Mouse (Mus musculus) lung, postnatal 0 days (tissue): ENCODE measurements around the gene Hist1h2ab. TPM values are rescaled to one million over a fixed set of nuclear protein-coding genes. Genes with fewer than 3 reads are reported as not detected.

Source experiments
- ATAC-seq: fragments of 200-750 bp; cut with Nextera tagmentation; 2 replicates; pipeline ENCODE4 v1.8.0; 2017; ENCODE audit warnings: moderate library complexity
- DNase-seq: peaks from one replicate; pipeline ENCODE4 v3.0.0-alpha.2; 2016; ENCODE audit warnings: low spot score
- H3K27ac ChIP-seq: fragments of 300-500 bp; sonication (generic); 2 replicates; pipeline ENCODE4 v1.5.1; 2014; ENCODE audit warnings: antibody characterized with exemption, mild to moderate bottlenecking, low read length, mixed read lengths
- H3K27me3 ChIP-seq: fragments of 300-500 bp; sonication (generic); replicated peaks from 2 replicates; pipeline ENCODE4 v1.6.1; 2014; ENCODE audit warnings: low read length, mixed read lengths; ENCODE audit not compliant: insufficient read depth
- H3K36me3 ChIP-seq: fragments of 300-500 bp; sonication (generic); 2 replicates; pipeline ENCODE4 v1.6.1; 2014; ENCODE audit warnings: low read length, mixed read lengths; ENCODE audit not compliant: insufficient read depth
- H3K4me1 ChIP-seq: fragments of 300-500 bp; sonication (generic); 2 replicates; pipeline ENCODE4 v1.6.1; 2014; ENCODE audit warnings: antibody characterized with exemption, low read depth, low read length, mixed read lengths; ENCODE audit not compliant: insufficient read depth
- H3K4me2 ChIP-seq: fragments of 300-500 bp; sonication (generic); replicated peaks from 2 replicates; pipeline ENCODE4 v1.6.1; 2014; ENCODE audit warnings: low read depth, mild to moderate bottlenecking, low read length, moderate library complexity, mixed read lengths
- H3K4me3 ChIP-seq: fragments of 300-500 bp; sonication (generic); 2 replicates; pipeline ENCODE4 v1.5.1; 2014; ENCODE audit warnings: low read depth, low read length
- H3K9ac ChIP-seq: fragments of 300-500 bp; sonication (generic); replicated peaks from 2 replicates; pipeline ENCODE4 v1.6.1; 2014; ENCODE audit warnings: low read depth, mild to moderate bottlenecking
- H3K9me3 ChIP-seq: fragments of 300-500 bp; sonication (generic); 2 replicates; pipeline ENCODE4 v1.6.1; 2016; ENCODE audit warnings: low read length, mixed read lengths
- CTCF ChIP-seq: IDR thresholded peaks from 2 replicates; pipeline ENCODE4 v1.5.1; 2016; ENCODE audit warnings: antibody characterized with exemption, mild to moderate bottlenecking
- EP300 ChIP-seq: IDR thresholded peaks from 2 replicates; pipeline ENCODE4 v1.6.1; 2016; ENCODE audit warnings: antibody characterized with exemption, mild to moderate bottlenecking, control low read depth
- WGBS: fragments of 180-500 bp; shearing (Covaris S2); extraction: QIAGEN DNeasy Blood & Tissue Kit; methylation state at CpG from one replicate; pipeline ENCODE4 v1.1.7; 2014; 5-methylcytosine and 5-hydroxymethylcytosine counted together
- polyA plus RNA-seq: library from polyadenylated mRNA; unstranded; fragments of >200 nt; fragmentation: Nextera tagmentation; extraction: Ambion mirVana; gene quantifications from 2 replicates; pipeline ENCODE4 v1.2.1, GENCODE M21; 2015

Gene Hist1h2ab
- polyA plus RNA-seq, 1 experiment from 2014 or later = 5.3 TPM

GRCm38 (mm10) chr13:23732156-23732804, 18.6 kb upstream of the Hist1h2ab start:
- ATAC-seq = 0 out of 2 replicates have a peak, but pooled peaks have one; percentile 42
- H3K4me3 ChIP-seq = no peak overlapping the region
- WGBS = 24% methylated on average over 8 of the region's 8 CpGs

GRCm38 (mm10) chr13:23737091-23737490, 13.8 kb upstream of the Hist1h2ab start:
- Histone ChIP-seq H3K9me3 (no peaks in the 10 kb centered on the region), H3K4me1 (no peaks in the 10 kb centered on the region), H3K27ac (no peak overlapping the region), H3K27me3 (no peaks in the 10 kb centered on the region), H3K4me3 (no peak overlapping the region), H3K9ac (no peak overlapping the region), H3K4me2 (no peak overlapping the region), H3K36me3 (no peaks in the 10 kb centered on the region)
- 90% methylated on average over 5 of the region's 5 CpGs for WGBS
- ATAC-seq = no peak
- DNase-seq = no peak
- TF ChIP-seq EP300 (no peak), CTCF (no peak)

More at GRCm38 (mm10) chr13:23732156-23732804, 18.6 kb upstream of the Hist1h2ab start:
- Histone ChIP-seq H3K4me2 (no peak overlapping the region), H3K27me3 (no peaks in the 10 kb centered on the region), H3K36me3 (no peaks in the 10 kb centered on the region), H3K27ac (no peak overlapping the region), H3K9ac (no peak overlapping the region), H3K9me3 (no peaks in the 10 kb centered on the region), H3K4me1 (0 out of 2 replicates have a peak, but pooled peaks cover 3% of the 10 kb centered on the region)
- DNase-seq = peak; percentile 86
- TF ChIP-seq EP300 = no peak
- peak; percentile 90 for TF ChIP-seq CTCF

- Histone ChIP-seq H3K36me3 (no peaks in the 10 kb centered on the region), H3K9me3 (no peaks in the 10 kb centered on the region), H3K27me3 (no peaks in the 10 kb centered on the region), H3K4me3 (peak overlapping the region; percentile 71; the same call in 1 of the 2 replicates), H3K4me1 (no peaks in the 10 kb centered on the region), H3K4me2 (peak overlapping the region; percentile 90), H3K27ac (peak overlapping the region; percentile 97), H3K9ac (peak overlapping the region; percentile 86)
- ATAC-seq = no peak
- no peak for DNase-seq
- TF ChIP-seq CTCF (no peak), EP300 (no peak)
- WGBS = 23% methylated on average over 4 of the region's 4 CpGs
Observed at GRCm38 (mm10) chr13:23738041-23738440, 12.9 kb upstream of the Hist1h2ab start.

- peak; percentile 91 for ATAC-seq
- H3K27me3 ChIP-seq = no peaks in the 10 kb centered on the region
Observed at GRCm38 (mm10) chr13:23738677-23739068, 12.3 kb upstream of the Hist1h2ab start, which contains the start of gene Hist1h1c. Gene Hist1h1c (plus strand): TSS chr13:23738808.

DNA sequence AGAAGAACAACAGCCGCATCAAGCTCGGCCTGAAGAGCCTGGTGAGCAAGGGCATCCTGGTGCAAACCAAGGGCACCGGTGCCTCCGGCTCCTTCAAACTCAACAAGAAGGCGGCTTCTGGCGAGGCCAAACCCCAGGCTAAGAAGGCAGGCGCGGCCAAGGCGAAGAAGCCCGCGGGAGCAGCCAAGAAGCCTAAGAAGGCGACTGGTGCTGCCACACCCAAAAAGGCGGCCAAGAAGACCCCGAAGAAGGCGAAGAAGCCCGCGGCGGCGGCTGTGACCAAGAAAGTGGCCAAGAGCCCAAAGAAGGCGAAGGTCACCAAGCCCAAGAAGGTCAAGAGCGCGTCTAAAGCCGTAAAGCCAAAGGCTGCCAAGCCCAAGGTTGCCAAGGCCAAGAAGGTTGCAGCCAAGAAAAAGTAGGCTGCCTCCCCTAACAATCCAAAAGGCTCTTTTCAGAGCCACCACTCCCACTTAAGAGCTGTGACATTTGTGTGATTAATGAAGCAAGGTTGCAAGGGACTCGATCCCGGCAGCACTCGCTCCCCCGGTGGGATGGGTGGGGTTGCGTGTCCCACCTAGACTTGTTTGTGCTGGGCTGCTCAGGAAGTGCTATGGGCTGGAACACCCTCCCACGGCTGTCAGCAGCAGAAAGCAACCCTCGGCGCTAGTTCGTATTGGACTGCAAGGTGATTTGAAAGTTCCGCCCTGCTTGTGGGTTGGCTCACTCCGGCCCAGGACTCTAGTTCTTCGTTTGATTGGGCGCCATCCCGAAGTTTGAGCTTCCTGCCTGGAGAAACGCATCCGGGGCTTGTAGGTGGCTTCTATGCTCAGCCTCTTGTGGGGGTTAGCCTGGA, 11.6 kb upstream of the Hist1h2ab start:
- no peaks in the 10 kb centered on the region for H3K27me3 ChIP-seq
- H3K27ac ChIP-seq = peak overlapping the region; percentile 97
- peak overlapping the region; percentile 90 for H3K4me2 ChIP-seq
- H3K4me1 ChIP-seq = no peaks in the 10 kb centered on the region
- no peaks in the 10 kb centered on the region for H3K9me3 ChIP-seq
- WGBS = under 1% methylated on average over 39 of the region's 39 CpGs
- H3K4me3 ChIP-seq = peak overlapping the region; percentile 71
- peak overlapping the region; percentile 86 for H3K9ac ChIP-seq
- H3K36me3 ChIP-seq = no peaks in the 10 kb centered on the region
- TF ChIP-seq EP300 (peak; percentile 59), CTCF (no peak; the same call in none of the 2 replicates)
- ATAC-seq = peak; percentile 85
- peak; percentile 98 for DNase-seq

More at GRCm38 (mm10) chr13:23738677-23739068, 12.3 kb upstream of the Hist1h2ab start, which contains the start of gene Hist1h1c:
- DNase-seq = peak; percentile 96
- Histone ChIP-seq H3K4me1 (no peaks in the 10 kb centered on the region), H3K36me3 (no peaks in the 10 kb centered on the region), H3K9me3 (no peaks in the 10 kb centered on the region), H3K27ac (peak within 1 kb of the TSS; percentile 97), H3K4me3 (peak within 1 kb of the TSS; percentile 71), H3K9ac (peak within 1 kb of the TSS; percentile 86), H3K4me2 (peak within 1 kb of the TSS; percentile 90)
- TF ChIP-seq EP300 (no peak; the same call in 1 of the 2 replicates), CTCF (no peak; the same call in 1 of the 2 replicates)
- whole genome bisulfite sequencing = 2% methylated on average over 30 of the region's 38 CpGs

GRCm38 (mm10) chr13:23739922-23740252, 11.0 kb upstream of the Hist1h2ab start:
- Histone ChIP-seq H3K9ac (peak overlapping the region; percentile 86), H3K27me3 (no peaks in the 10 kb centered on the region), H3K36me3 (no peaks in the 10 kb centered on the region), H3K9me3 (no peaks in the 10 kb centered on the region), H3K4me2 (peak overlapping the region; percentile 90), H3K4me3 (peak overlapping the region; percentile 71), H3K4me1 (no peaks in the 10 kb centered on the region), H3K27ac (peak overlapping the region; percentile 97)
- ATAC-seq (no peak; the same call in 1 of the 2 replicates), DNase-seq (no peak)
- WGBS = 0% methylated on average over 14 of the region's 14 CpGs
- TF ChIP-seq CTCF = no peak
- TF ChIP-seq EP300 = no peak
